In genomic region chr4:85391795-85392194, GRCm38 (mm10) we compare ENCODE assay signal across 10 mouse cellular contexts.
DNase-seq lines count a peak whose midpoint lies in the region; ATAC-seq and TF ChIP-seq lines count a peak whose summit lies in the region.
"Had no signal": no experiment of that assay in that cellular context is flagged by ENCODE, and none has a peak within 500 bp of the region (broad histone marks: within the 10 kb centered on the region; RNA-seq: fewer than 3 reads in every experiment).

No protein-coding gene starts in this region.

- H3K4me1 ChIP-seq in lung, postnatal 0 days (ENCODE audit: insufficient read depth, low read depth, low read length): no peaks in the 10 kb centered on the region
- H3K4me1 ChIP-seq: liver, embryonic 15.5 days; neural tube, embryonic 13.5 days had no signal

- ATAC-seq in frontal cortex, adult (ENCODE audit: low TSS enrichment): peak; percentile 60
- no peak for ATAC-seq in lung, postnatal 0 days

- no peaks in the 10 kb centered on the region for H3K36me3 ChIP-seq in lung, postnatal 0 days (ENCODE audit: insufficient read depth, low read length)
- H3K36me3 ChIP-seq: liver, embryonic 15.5 days had no signal

- TF ChIP-seq CTCF in lung, postnatal 0 days (IDR thresholded peaks at IDR 0.05): peak; percentile 64

- no peaks in the 10 kb centered on the region for H3K27me3 ChIP-seq in lung, postnatal 0 days (replicated peaks; ENCODE audit: insufficient read depth, low read length)
- H3K27me3 ChIP-seq: liver, embryonic 15.5 days; neural tube, embryonic 13.5 days had no signal

- TF ChIP-seq EP300 in lung, postnatal 0 days (IDR thresholded peaks at IDR 0.05): no peak

- no peak overlapping the region for H3K9ac ChIP-seq in lung, postnatal 0 days (replicated peaks; ENCODE audit: low read depth)
- H3K9ac ChIP-seq: liver, embryonic 15.5 days; neural tube, embryonic 13.5 days had no signal

- no peak overlapping the region for H3K4me2 ChIP-seq in lung, postnatal 0 days (replicated peaks; ENCODE audit: low read depth, low read length)
- H3K4me2 ChIP-seq: liver, embryonic 15.5 days; neural tube, embryonic 13.5 days had no signal

- DNase-seq in frontal cortex, postnatal 10 days (ENCODE audit: low spot score in 2 of 2): no peak
- DNase-seq in lung, postnatal 0 days (ENCODE audit: low spot score): peak; percentile 84
- DNase-seq in lung, adult 18-20 months: no peak
- peak; percentile 59 for DNase-seq in cerebellum, adult 8-10 months
- peak; percentile 59 for DNase-seq in retina, embryonic 14.5 days (ENCODE audit: low spot score)
- no peak for DNase-seq in spleen, postnatal 10 days (ENCODE audit: low spot score in 2 of 2)
- no peak for DNase-seq in spleen, postnatal 14 days (ENCODE audit: low spot score in 2 of 2)

- 16% methylated on average over 1 of the region's 1 CpGs for WGBS in lung, postnatal 0 days

- H3K9me3 ChIP-seq in lung, postnatal 0 days (ENCODE audit: low read length): no peaks in the 10 kb centered on the region
- H3K9me3 ChIP-seq: liver, embryonic 15.5 days; neural tube, embryonic 13.5 days had no signal

- H3K4me3 ChIP-seq in lung, postnatal 0 days (ENCODE audit: low read depth, low read length): no peak overlapping the region
- H3K4me3 ChIP-seq: liver, embryonic 15.5 days; neural tube, embryonic 13.5 days had no signal

- H3K27ac ChIP-seq in lung, postnatal 0 days (ENCODE audit: low read length): no peak overlapping the region
- H3K27ac ChIP-seq: liver, embryonic 15.5 days; neural tube, embryonic 13.5 days had no signal

Comparison
In these comparisons a context has a peak if more than half of its experiments do, and no peak if none do; other contexts are left out.
1. DNase-seq: peak in lung, postnatal 0 days (single experiment), cerebellum, adult 8-10 months (single experiment) and retina, embryonic 14.5 days (single experiment); none in frontal cortex, postnatal 10 days (0 of 2), lung, adult 18-20 months (0 of 2), spleen, postnatal 10 days (0 of 2) and spleen, postnatal 14 days (0 of 2).